Mouse (Mus musculus): ENCODE measurements around the gene C1qtnf5.
A peak's percentile ranks its signal among the peaks of the same experiment; 100 is the strongest.

C1qtnf5 gene

GRCm38 (mm10) chr9:44107110-44107509, at the start of gene C1qtnf5:
Gene C1qtnf5, plus strand, starts transcription at chr9:44107245.
- peak; percentile 62 to 66 for DNase-seq

- no peak for DNase-seq
These were observed 48.4 kb upstream of the C1qtnf5 start for GRCm38 (mm10) chr9:44058606-44059005.

DNA sequence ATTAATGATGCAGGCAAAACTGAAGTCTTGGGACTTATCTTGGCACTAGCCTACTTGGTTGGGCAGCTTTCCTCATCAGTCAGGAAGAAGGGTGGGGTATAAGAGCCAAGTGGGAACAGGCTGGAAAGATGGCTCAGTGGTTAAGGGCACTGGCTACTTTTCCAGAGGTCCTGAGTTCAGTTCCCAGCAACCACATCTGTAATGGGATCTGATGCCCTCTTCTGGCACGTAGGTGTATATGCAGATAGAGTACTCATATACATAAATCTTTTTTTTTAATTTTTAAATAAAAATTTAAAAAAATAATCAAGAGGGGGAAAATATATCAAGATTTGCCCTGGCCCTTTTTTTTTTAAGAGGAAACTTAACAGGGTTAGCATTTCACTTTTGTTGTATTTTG, 41.9 kb upstream of the C1qtnf5 start:
- no peak for DNase-seq

DNA sequence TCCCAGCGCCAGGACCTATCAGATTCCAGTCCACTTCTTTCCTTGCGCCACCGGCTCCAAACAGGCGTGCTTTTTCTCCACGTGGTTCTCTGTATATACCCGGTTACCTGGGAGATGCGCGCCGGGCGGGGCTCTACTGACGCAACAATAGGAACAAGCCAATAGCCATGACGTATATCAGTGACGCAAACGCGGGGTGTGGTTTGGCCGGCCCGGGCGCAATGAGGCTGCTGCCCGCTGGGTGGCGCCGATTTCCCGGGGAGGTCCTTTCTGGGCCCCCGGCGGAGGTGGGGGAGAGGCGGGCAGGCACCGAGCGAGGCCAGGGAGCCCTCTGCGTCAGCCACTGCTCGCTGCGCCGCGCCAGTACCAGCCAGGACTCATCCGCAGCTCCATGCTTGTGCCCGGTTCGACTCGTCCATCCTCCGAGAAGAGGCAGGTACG, 40.2 kb upstream of the C1qtnf5 start, which contains the start of gene Usp2:
TSS of gene Usp2 (plus strand) at position 237 of the 441 bp plus-strand sequence.
- DNase-seq, result peak; percentile 99 to 100

- DNase-seq, result no peak
These were observed 39.6 kb upstream of the C1qtnf5 start for GRCm38 (mm10) chr9:44067241-44067959.

- no peak for DNase-seq
These were observed 39.1 kb upstream of the C1qtnf5 start for GRCm38 (mm10) chr9:44067960-44068330.

- no peak for DNase-seq
These were observed 37.8 kb upstream of the C1qtnf5 start for GRCm38 (mm10) chr9:44069252-44069651.

GRCm38 (mm10) chr9:44070113-44070843, 36.8 kb upstream of the C1qtnf5 start:
- DNase-seq, result no peak

- no peak for DNase-seq
These were observed 36.2 kb upstream of the C1qtnf5 start for GRCm38 (mm10) chr9:44070844-44071231.

- peak; percentile 42 to 53 for DNase-seq
These were observed 35.0 kb upstream of the C1qtnf5 start for GRCm38 (mm10) chr9:44071914-44072598.

- peak; percentile 38 to 54 for DNase-seq
These were observed 34.5 kb upstream of the C1qtnf5 start for GRCm38 (mm10) chr9:44072599-44072915.

- DNase-seq, result peak; percentile 69 to 74
These were observed 33.9 kb upstream of the C1qtnf5 start for GRCm38 (mm10) chr9:44073115-44073514.

- DNase-seq, result peak; percentile 59 to 69
These were observed 32.4 kb upstream of the C1qtnf5 start for GRCm38 (mm10) chr9:44074395-44075275.

- DNase-seq, result peak; percentile 41 to 51
These were observed 31.6 kb upstream of the C1qtnf5 start for GRCm38 (mm10) chr9:44075276-44075995.

DNA sequence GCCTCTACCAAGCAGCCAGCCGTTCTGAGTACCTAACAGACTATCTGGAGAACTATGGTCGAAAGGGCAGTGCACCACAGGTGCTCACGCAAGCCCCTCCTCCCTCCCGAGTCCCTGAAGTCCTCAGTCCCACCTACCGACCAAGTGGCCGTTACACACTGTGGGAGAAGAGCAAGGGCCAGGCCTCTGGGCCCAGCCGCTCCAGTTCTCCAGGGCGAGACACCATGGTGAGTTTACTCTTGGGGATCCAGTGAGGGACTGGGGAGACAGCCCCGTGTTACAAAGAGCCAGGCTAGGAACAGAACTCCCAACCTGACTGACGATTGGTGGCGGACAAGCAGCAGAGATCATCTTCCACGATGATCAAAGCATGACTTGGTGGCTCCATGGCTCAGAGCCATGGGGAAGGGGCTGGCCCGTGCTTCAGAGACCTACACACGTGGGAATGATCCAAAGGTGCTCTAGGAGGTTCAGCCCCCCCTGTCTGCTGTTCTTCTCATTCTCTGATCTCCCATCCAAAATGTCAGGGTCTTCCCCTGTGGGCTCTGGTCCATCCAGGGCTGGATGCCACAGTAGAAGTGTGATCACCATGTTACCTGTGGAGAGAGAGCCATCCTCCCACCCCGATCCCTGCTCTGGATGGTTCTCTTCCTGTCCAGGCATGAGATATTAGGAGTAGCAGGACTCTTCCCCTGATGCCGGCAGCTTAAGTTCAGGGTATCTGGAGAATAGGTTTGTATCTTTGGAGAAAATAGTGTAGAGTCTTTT, 30.9 kb upstream of the C1qtnf5 start:
- DNase-seq, result no peak

DNA sequence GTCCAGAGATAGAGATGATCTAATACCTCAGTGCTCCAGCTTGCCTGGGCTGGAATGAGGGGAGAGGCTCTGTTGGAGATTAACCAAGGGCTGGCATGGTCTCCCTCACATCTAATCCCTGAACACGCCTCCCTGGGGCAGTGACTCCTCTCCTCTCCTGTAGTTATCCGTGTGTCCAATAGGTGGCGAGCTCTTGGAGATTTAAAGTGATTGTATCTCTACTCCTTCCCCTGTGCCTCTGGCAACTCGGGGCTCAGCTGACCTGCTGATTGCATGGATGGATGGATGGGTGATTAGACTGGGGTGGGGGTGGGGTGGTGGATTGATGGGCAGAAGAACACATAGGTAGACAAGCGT, 30.3 kb upstream of the C1qtnf5 start:
- peak; percentile 76 to 85 for DNase-seq

DNA sequence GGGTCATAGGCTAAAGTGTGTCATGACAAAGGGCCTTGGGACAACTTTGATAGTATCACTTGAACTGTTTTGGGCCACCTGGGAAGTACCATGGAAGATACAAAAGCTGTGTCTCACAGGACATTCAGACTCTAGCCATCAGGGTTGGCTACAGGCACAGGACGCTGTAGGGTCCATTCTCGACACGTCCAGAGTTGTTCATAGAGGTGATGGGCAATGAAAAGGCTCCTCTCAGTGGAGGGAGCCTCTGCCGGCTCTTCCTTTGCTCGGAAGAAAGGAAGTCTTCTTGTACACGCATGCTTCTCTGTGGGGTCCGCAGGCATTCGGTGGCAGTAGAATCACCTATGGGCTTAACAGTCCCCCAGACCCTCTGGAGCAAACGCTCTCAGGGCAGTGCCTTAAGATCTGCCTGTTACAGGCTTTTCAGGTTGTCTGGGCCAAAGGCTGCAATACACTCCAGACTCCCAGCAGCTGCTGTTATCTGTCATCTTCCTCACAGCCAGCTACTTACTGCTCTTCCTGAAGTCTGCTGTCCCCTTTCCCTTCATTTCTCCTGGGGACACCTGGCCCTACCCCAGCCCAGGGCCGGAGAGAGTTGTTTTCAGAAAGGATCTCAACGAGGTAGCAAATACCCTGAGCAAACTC, 29.7 kb upstream of the C1qtnf5 start:
- peak in 1 of 2 experiments; percentile 13 for DNase-seq

DNA sequence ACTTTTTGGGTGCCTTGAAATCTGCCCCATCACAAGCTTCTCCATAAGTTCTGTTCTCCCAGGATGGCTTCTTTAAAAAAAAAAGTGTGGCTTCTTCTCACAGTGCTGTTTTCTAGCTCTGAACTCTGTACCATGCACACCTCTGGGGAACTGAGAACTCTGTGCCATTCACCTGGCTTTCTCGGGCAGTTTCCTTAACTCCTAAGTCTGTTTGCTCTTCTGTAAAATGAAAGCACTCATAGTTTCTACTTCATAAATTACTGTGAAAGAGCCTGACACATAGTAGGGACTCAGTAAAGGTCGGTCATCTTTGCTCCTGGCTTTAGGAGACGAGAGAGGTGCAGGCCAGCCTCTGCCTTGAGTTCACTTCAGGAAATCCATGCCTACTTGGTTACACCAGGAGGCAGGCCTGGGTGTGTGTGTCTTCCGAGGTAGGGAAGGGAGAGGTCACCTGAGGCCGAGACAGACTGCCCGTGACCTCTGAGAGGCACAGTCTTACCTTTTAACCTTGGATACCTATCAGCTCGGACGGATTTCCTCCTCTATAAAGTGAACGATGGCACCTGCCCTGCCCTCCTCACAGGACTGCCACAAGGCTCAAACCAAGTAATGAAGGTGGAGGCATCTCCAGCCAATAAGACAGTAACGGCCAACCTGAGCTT, 28.8 kb upstream of the C1qtnf5 start:
- no peak for DNase-seq

DNA sequence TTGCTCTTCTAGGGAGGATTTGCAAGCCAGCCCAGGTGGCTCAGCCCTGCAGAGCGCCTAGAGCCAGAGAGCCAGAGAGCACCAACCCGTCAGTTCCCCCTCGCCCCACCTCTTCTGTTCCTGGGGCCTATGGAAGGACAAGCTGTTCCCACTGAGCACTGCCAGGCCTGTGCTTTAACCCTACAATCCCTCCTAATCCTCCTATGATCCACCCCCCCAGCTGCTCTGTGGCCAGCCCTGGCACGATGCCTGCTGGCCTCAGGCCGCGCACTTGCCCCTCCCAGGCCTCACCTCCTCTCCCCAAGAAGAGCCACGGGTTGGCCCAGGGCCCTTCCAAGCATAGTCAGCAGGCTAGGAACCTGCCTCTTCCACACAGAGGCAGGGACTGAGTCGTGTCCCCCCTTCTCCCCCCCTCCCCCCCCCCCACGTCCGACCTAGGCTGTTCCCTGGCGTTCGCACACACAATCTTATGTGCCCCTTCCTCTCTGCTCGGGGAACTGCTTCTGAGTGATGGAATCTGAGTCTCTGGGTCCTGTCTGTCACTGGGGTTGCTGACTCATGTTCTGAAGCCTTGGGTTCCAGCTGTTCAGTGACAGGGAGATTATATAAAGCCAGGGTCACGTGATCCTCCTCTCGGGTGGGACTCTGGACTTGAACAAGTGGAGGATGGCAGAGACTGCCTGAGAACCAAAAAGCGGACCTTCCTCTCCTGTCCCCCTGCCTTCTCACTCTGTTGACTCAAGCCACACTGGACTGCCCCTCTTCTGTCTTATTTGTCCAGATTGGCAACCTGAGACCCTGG, 27.9 kb upstream of the C1qtnf5 start:
- peak; percentile 96 for DNase-seq

All from cerebellum, adult 18-20 months (tissue).